Comparison of ENCODE assay signal across 28 mouse cellular contexts in genomic region chr17:91025061-91025623, GRCm38 (mm10).
DNase-seq lines count a peak whose midpoint lies in the region; TF ChIP-seq lines count a peak whose summit lies in the region.
"Had no signal": no experiment of that assay in that cellular context is flagged by ENCODE, and none has a peak within 500 bp of the region (broad histone marks: within the 10 kb centered on the region; RNA-seq: fewer than 3 reads in every experiment).

No protein-coding gene starts in this region.

- no peak overlapping the region for H3K4me3 ChIP-seq in left cerebral cortex, adult 2 months
- H3K4me3 ChIP-seq in cerebellum, adult 2 months (replicated peaks; ENCODE audit: insufficient read depth, low read depth, low read length) = no peak overlapping the region
- H3K4me3 ChIP-seq: erythroblast, embryonic 14.5 days; forebrain, embryonic 12.5 days; heart, embryonic 13.5 days; hindbrain, embryonic 12.5 days; intestine, embryonic 15.5 days; limb, embryonic 13.5 days; liver, embryonic 13.5 days; megakaryocyte, embryonic 14.5 days; midbrain, embryonic 12.5 days; myocyte; neural tube, embryonic 12.5 days had no signal

- TF ChIP-seq POLR2A in brain, embryonic 14.5 days (IDR thresholded peaks at IDR 0.05; ENCODE audit: borderline replicate concordance, extremely low read depth, insufficient read depth, insufficient read length, poor library complexity, severe bottlenecking) = no peak
- TF ChIP-seq POLR2A in cerebellum, adult 2 months (IDR thresholded peaks at IDR 0.05; ENCODE audit: borderline replicate concordance, insufficient read depth, low read length) = no peak

- intact Hi-C loops in left cerebral cortex, adult 2 months (cut with DNase I) = no loop called here
- intact Hi-C loops in left cerebral cortex, postnatal 25 days (cut with DNase I) = no loop called here

- 61% methylated on average over 2 of the region's 2 CpGs for WGBS in cerebellum, adult 2 months

- H3K4me1 ChIP-seq in cerebellum, adult 2 months (ENCODE audit: control insufficient read depth, insufficient read depth, low read length) = no peaks in the 10 kb centered on the region; the same call in 1 of the 2 replicates
- H3K4me1 ChIP-seq: forebrain, embryonic 12.5 days; heart, embryonic 13.5 days; hindbrain, embryonic 12.5 days; intestine, embryonic 15.5 days; limb, embryonic 13.5 days; liver, embryonic 13.5 days; megakaryocyte, embryonic 14.5 days; midbrain, embryonic 12.5 days; neural tube, embryonic 12.5 days had no signal

- peak overlapping the region; percentile 28; the same call in 1 of the 2 replicates for H3K27ac ChIP-seq in left cerebral cortex, adult 2 months
- no peak overlapping the region for H3K27ac ChIP-seq in cerebellum, adult 2 months (ENCODE audit: insufficient read depth, low read length)
- H3K27ac ChIP-seq: forebrain, embryonic 12.5 days; heart, embryonic 13.5 days; hindbrain, embryonic 12.5 days; hindbrain, postnatal 0 days; intestine, embryonic 15.5 days; limb, embryonic 13.5 days; liver, embryonic 13.5 days; midbrain, embryonic 12.5 days; neural tube, embryonic 12.5 days had no signal

- DNase-seq in heart, adult 8-10 months (ENCODE audit: low spot score) = peak; percentile 39
- no peak for DNase-seq in heart, postnatal 4 days
- DNase-seq in left cerebral cortex, adult 2 months (ENCODE audit: extremely low spot score in 1 of 2, low spot score in 2 of 2) = no peak
- no peak for DNase-seq in left cerebral cortex, postnatal 25 days (ENCODE audit: low spot score in 2 of 2)
- peak; percentile 6 for DNase-seq in brain, embryonic 14.5 days (ENCODE audit: low read depth)
- DNase-seq in lung, postnatal 36 days = peak; percentile 26
- DNase-seq in cerebellum, adult 2 months = no peak
- no peak for DNase-seq in adrenal gland, adult 18-20 months (ENCODE audit: low spot score in 2 of 2)
- DNase-seq: adrenal gland, postnatal 25 days; cerebellum, adult 18-20 months; cerebellum, postnatal 14 days; forebrain, postnatal 0 days; kidney, adult 2 months; kidney, postnatal 10 days; liver, embryonic 13.5 days; right cerebral cortex, adult 18-20 months; thymus, postnatal 4 days had no signal

- no peaks in the 10 kb centered on the region for H3K27me3 ChIP-seq in cerebellum, adult 2 months (ENCODE audit: control insufficient read depth, insufficient read depth, low read length)
- H3K27me3 ChIP-seq: forebrain, embryonic 12.5 days; heart, embryonic 13.5 days; hindbrain, embryonic 12.5 days; intestine, embryonic 15.5 days; limb, embryonic 13.5 days; liver, embryonic 13.5 days; megakaryocyte, embryonic 14.5 days; midbrain, embryonic 12.5 days; neural tube, embryonic 12.5 days had no signal

- no peak for TF ChIP-seq CTCF in left cerebral cortex, adult 2 months (IDR thresholded peaks at IDR 0.05)
- no peak for TF ChIP-seq CTCF in brain, embryonic 14.5 days (IDR thresholded peaks at IDR 0.05; ENCODE audit: borderline replicate concordance, extremely low read depth, insufficient read depth, insufficient read length)
- no peak for TF ChIP-seq CTCF in cerebellum, adult 2 months (IDR thresholded peaks at IDR 0.05; ENCODE audit: borderline replicate concordance, insufficient read depth, low read depth, low read length)

Comparison
In these comparisons a context has a peak if more than half of its experiments do, and no peak if none do; other contexts are left out.
1. DNase-seq: peak in heart, adult 8-10 months (single experiment), brain, embryonic 14.5 days (single experiment) and lung, postnatal 36 days (single experiment); none in heart, postnatal 4 days (single experiment), left cerebral cortex, adult 2 months (0 of 2), left cerebral cortex, postnatal 25 days (0 of 2), cerebellum, adult 2 months (0 of 2) and adrenal gland, adult 18-20 months (0 of 2).